Mouse (Mus musculus) right cerebral cortex, adult 18-20 months (tissue): ENCODE data around the gene 1110032F04Rik.
"Not testable (repeated sequence)": the region's sequence is repeated elsewhere in the genome, so short reads cannot be mapped to it uniquely, and the experiment has no call there.

Source experiments
- DNase-seq: peaks from one replicate; pipeline ENCODE4 v3.0.0; 2022; ENCODE audit warnings: mixed read lengths

The 1110032F04Rik gene

DNA sequence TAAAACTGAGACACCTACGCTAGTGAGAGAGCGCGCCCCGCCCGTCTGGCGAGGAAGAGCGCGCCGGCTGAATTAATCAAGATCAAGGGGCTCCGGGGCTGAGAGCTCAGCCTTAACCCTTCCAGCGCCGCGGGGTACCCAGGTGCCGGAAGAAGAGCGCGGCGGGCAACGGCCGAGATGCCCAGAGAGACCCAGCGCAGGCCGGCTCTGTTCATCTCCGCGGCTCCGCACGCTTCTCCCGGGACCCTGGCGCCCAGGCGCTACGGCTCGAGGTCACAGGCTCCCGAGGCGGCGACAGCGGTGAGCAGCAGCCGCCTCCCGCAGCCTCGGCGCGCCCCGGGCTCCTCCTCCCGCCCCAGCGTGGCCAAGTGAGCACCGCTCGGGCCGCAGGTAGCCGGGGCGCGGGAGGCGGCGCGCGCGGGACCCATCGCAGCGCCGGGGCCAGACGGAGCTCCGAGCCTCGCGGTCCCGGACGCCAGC, at the start of gene 1110032F04Rik:
1110032F04Rik (plus strand) TSS at position 376 of the 480 bp plus-strand sequence.
- DNase-seq = peak; percentile 52

GRCm38 (mm10) chr3:68821406-68821805, 48.0 kb upstream of the 1110032F04Rik start:
- no peak for DNase-seq

GRCm38 (mm10) chr3:68821926-68822341, 47.5 kb upstream of the 1110032F04Rik start:
- no peak for DNase-seq

- DNase-seq = peak; percentile 39
Measured at GRCm38 (mm10) chr3:68823876-68824764, 45.3 kb upstream of the 1110032F04Rik start.

GRCm38 (mm10) chr3:68824765-68825090, 44.7 kb upstream of the 1110032F04Rik start:
- DNase-seq = no peak

- no peak for DNase-seq
Measured at GRCm38 (mm10) chr3:68825151-68825550, 44.2 kb upstream of the 1110032F04Rik start.

GRCm38 (mm10) chr3:68827671-68828070, 41.7 kb upstream of the 1110032F04Rik start:
- DNase-seq = peak; percentile 53

DNA sequence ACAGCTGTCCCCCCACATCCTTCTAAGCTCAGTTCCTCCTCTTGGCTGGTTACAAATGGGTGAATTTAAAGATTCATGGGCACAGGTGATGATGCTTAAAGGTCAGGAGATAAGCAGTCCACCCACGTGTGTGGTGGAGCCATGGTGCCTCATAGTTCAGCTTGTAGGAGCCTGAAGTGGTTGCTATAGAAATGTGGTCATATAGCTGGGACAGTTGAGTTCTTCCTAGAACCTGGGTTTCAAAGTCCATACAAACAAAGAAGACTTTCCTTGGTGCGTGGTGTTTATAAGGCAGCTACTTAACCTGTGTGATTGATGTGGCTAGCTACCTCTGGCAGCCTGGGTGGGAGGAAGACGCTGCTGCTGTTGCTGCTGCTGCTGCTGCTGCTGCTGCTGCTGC, 39.4 kb upstream of the 1110032F04Rik start:
- no peak for DNase-seq

DNA sequence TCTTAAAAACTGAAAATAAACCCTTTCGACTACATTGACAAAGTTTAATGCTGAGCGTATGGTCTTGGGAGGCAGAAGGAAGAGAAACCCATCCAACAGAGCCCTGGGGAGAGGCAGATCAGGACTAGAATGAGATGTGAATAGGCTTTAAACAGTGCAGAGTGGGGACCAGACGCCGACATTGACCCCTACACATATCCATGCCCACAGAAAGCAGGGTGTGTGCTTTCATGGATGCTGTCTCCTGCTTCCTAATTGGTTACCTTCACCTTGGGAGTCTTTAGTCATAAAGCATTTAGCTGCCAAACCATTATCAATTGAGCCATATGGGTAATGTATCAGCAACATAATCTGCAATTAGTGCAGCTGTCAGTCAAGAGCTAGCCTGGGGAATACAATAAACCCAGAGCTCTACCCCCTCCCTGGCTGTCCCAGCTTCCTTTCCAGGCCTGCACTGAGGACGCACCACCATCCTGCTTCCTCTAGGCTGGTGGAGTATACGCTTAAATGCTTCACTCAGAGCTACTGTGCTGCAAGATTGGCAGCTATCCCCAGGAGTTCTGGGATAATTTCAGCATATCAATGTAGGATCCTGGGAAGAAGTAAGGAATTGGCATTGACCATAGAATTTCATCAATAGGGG, 32.4 kb upstream of the 1110032F04Rik start:
- no peak for DNase-seq

DNA sequence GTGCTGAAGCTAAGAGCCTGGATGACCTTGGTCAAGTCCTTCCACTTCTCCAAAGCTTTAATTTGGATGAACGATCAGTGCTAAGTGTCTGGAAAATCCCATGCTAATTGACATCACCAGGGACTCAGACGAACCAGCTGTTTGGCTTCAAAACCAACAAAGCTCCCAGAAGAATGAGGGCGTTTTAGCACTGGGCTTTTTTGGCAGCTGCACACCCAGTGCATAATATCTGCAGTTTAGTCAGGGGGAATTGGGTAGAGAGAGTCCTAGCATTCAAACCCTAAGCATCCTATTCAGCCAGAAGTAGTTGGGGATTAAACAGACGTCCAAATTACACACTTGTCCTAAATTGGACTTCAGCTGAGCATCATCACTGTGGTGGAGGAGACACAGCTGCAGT, 29.2 kb upstream of the 1110032F04Rik start:
- DNase-seq = peak; percentile 12

DNA sequence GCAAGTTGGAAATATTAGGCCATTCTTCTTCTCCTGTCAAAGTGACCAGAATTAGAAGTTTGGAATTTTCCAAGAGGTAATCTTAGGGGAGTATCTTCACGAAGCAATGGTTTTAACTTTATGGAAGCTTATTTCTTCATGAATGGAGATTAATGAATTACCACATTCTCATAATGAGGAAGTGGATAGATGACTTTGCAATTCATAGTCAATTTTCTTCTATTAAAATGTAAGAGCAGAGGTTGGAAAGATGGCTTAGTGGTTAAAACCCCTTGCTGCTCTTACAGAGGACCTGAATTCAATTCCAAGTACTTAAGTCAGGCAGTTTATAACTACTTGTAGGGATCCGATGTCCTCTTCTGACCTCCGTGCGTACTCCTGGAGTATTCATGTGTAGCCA, 25.4 kb upstream of the 1110032F04Rik start:
- no peak for DNase-seq

- no peak for DNase-seq
Measured at GRCm38 (mm10) chr3:68848323-68848722, 21.1 kb upstream of the 1110032F04Rik start.

GRCm38 (mm10) chr3:68852414-68852813, 17.0 kb upstream of the 1110032F04Rik start:
- no peak for DNase-seq

- peak; percentile 28 for DNase-seq
Measured at GRCm38 (mm10) chr3:68869691-68870567, 543 bp downstream of the 1110032F04Rik start.

- no peak for DNase-seq
Measured at GRCm38 (mm10) chr3:68870568-68870950, 1.2 kb downstream of the 1110032F04Rik start.

GRCm38 (mm10) chr3:68874079-68874478, 4.7 kb downstream of the 1110032F04Rik start:
- DNase-seq = no peak

DNA sequence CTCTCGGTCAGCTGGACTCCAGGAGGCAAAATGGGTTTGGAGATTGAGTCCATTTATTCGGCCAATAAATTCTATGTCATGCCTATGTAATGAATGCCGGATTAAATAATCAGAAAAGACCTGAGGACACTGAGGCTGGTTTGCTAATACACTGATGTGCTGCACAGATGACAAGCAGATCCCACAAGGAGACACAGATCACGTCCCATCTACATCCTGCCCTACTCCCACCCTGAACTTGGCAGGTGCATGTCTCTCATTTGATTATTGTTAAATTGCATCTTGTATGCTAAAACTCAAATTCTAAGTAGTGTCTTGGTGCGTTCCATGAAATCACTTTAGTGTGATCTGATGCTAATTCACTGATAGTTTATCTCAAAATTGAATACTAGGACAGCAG, 17.5 kb downstream of the 1110032F04Rik start:
- no peak for DNase-seq

DNA sequence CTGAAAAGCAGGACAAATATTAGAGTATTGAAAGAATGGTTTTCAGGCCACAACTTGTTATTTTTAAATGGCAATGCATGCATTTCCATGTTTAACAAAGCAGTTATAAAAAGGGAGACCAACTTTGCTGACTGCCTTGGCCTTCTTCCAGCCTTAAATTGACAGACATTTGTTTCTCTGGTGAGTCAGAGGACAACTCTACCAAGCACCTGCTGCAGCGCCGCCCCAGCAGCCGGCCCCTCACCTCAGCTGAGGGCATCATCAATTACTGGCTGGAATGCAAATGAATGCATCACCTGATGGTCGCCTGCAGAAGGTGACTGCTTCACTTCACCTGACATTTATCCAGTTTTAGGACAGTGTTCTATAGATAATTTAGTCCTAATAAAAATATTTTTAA, 26.0 kb downstream of the 1110032F04Rik start:
- peak; percentile 5 for DNase-seq

DNA sequence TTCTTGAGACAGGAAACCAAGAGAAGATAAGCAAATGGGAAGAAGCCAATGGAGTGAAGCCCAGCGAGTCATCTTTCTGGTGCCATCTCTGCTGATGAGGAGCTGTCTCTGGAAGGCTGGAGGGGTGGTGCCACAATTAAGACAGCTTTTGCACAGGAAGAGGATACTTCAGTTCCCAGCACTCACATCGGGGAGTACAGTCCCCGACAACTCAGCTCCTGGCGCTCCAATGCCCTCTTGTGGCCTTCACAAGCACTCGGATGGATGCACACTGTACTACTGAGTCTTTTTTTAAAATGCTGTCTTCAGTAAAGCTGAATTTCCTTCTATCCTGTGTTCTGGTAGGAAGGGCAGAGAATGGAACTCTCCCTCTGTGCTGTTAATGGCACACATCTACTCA, 27.8 kb downstream of the 1110032F04Rik start:
- DNase-seq = no peak

DNA sequence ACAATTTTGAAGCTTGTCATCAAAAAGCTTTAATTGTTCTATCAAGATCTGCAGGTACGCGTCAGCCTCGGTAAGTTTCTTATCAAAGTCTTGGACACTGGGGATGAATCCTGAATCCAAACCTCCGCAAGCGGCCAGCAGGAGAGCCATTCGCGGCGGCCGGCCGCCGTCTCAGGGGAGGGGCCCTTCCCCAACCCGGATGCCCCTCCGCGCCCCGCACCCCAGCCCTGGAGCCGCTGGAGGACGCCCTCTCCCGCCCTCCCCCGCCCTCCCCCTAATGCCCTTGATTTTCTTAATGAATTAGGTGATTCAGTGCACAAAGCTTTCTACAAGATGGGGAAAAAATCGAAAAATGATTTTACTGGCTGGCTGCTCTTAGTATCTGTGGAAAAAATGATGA, 33.2 kb downstream of the 1110032F04Rik start:
- not testable (repeated sequence) for DNase-seq

DNA sequence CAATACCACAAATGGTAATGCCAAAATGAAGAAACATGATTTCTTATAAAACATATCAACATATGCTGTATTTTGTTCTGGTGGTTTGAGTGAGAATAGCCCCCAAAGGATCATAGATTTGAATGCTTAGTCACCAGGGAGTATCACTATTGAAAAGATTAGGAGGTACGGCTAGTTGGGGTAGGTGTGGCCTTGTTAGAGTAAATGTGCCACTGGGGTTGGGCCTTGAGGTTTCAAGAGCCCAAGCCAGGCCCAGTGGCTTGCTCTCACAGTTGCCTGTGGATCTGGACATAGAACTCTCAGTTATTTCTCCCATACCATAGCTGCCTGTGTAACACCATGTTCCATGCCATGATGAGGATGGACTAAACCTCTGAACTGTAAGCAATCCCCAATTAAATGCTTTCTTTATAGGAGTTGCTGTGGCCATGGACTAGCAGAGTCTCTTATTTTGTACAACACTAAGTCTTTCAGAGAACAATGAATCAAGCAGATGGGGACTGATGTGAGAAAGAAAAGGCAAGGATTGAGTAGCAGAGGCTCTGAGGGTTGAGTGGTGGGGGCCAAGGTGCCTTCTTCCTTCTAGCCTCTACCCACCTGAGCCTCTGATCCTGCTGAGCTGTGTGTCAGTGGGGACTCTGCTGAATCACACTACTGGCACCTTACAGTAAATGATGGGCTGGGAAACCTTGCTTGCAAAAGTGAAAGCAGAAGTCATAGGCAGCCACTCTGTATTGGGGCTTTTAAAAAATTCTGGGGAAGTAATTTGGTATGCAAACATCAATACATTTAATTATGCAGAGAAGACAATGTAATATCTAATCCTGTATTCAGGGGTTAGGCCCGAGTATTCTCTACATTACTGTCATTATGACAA, 35.8 kb downstream of the 1110032F04Rik start:
- DNase-seq = no peak

DNA sequence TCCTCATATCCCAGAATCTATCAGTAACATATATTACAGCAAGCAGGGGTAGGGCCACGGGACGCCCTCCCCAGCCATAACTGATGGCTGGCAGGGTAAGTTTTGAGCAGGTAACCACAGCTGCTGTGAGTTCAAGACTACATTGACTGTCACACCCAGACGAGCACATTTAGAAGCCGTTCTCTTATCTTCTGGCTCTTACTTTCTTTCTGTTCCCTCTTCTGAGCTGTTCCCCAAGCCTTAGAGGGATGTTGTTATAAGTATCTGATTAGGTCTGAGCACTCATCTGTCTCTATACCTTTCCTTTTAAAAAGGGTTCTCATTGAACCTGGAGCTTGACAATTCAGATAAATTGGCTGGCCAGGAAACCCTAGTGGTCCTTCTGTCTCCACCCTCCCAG, 38.1 kb downstream of the 1110032F04Rik start:
- no peak for DNase-seq
